Mouse (Mus musculus) forebrain, embryonic 11.5 days (tissue): ENCODE measurements around the gene Lgals3. TPM values are rescaled to one million over a fixed set of nuclear protein-coding genes. Genes with fewer than 3 reads are reported as not detected.

Experiments
- ATAC-seq: fragments of 200-750 bp; cut with Nextera tagmentation; replicated peaks from 2 replicates; pipeline ENCODE4 v1.8.0; 2017; ENCODE audit warnings: moderate TSS enrichment; ENCODE audit not compliant: low FRiP score
- DNase-seq: peaks from one replicate; pipeline ENCODE4 v3.0.0-alpha.2; 2017; ENCODE audit warnings: low spot score
- H3K27ac ChIP-seq: fragments of 300-500 bp; sonication (generic); 2 replicates; pipeline ENCODE4 v1.5.1; 2014; ENCODE audit warnings: low read depth, low read length
- H3K27me3 ChIP-seq: fragments of 300-500 bp; sonication (generic); 2 replicates; pipeline ENCODE4 v1.6.1; 2014; ENCODE audit warnings: mild to moderate bottlenecking, low read length, mixed read lengths; ENCODE audit not compliant: control insufficient read depth, insufficient read depth
- H3K36me3 ChIP-seq: fragments of 300-500 bp; sonication (generic); 2 replicates; pipeline ENCODE4 v1.6.1; 2014; ENCODE audit warnings: mild to moderate bottlenecking, low read length, moderate library complexity, mixed read lengths; ENCODE audit not compliant: control insufficient read depth, insufficient read depth
- H3K4me1 ChIP-seq: fragments of 300-500 bp; sonication (generic); replicated peaks from 2 replicates; pipeline ENCODE4 v1.6.1; 2014; ENCODE audit warnings: low read length, mixed read lengths; ENCODE audit not compliant: control insufficient read depth, insufficient read depth
- H3K4me2 ChIP-seq: fragments of 300-500 bp; sonication (generic); 2 replicates; pipeline ENCODE4 v1.6.1; 2014; ENCODE audit warnings: low read depth, mild to moderate bottlenecking, low read length, moderate library complexity, mixed read lengths; ENCODE audit not compliant: severe bottlenecking
- H3K4me3 ChIP-seq: fragments of 300-500 bp; sonication (generic); 2 replicates; pipeline ENCODE4 v1.5.1; 2014; ENCODE audit warnings: low read depth, low read length
- H3K9ac ChIP-seq: fragments of 300-500 bp; sonication (generic); 2 replicates; pipeline ENCODE4 v1.6.1; 2014; ENCODE audit warnings: low read length
- H3K9me3 ChIP-seq: fragments of 300-500 bp; sonication (generic); 2 replicates; pipeline ENCODE4 v1.6.1; 2016; ENCODE audit warnings: low read length, mixed read lengths; ENCODE audit not compliant: control insufficient read depth
- WGBS: fragments of 180-500 bp; shearing (Covaris S2); extraction: QIAGEN DNeasy Blood & Tissue Kit; methylation state at CpG from one replicate; pipeline ENCODE4 v1.1.7; 2014; 5-methylcytosine and 5-hydroxymethylcytosine counted together
- polyA plus RNA-seq: library from polyadenylated mRNA; unstranded; fragments of >200 nt; fragmentation: Nextera tagmentation; extraction: Ambion mirVana; gene quantifications from 2 replicates; pipeline ENCODE4 v1.2.1, GENCODE M21; 2014

The Lgals3 gene
- polyA plus RNA-seq, 1 experiment from 2014 or later, result 0.24 TPM

GRCm38 (mm10) chr14:47340231-47340925 lies 27.2 kb upstream of the Lgals3 start:
- H3K4me1 ChIP-seq, result no peaks in the 10 kb centered on the region
- no peak for ATAC-seq
- no peak for DNase-seq
- no peaks in the 10 kb centered on the region for H3K9me3 ChIP-seq
- no peaks in the 10 kb centered on the region for H3K27me3 ChIP-seq
- no peaks in the 10 kb centered on the region for H3K36me3 ChIP-seq
- H3K4me2 ChIP-seq, result no peak overlapping the region
- H3K27ac ChIP-seq, result no peak overlapping the region
- WGBS, result 88% methylated on average over 10 of the region's 10 CpGs
- H3K4me3 ChIP-seq, result no peak overlapping the region
- H3K9ac ChIP-seq, result no peak overlapping the region

DNA sequence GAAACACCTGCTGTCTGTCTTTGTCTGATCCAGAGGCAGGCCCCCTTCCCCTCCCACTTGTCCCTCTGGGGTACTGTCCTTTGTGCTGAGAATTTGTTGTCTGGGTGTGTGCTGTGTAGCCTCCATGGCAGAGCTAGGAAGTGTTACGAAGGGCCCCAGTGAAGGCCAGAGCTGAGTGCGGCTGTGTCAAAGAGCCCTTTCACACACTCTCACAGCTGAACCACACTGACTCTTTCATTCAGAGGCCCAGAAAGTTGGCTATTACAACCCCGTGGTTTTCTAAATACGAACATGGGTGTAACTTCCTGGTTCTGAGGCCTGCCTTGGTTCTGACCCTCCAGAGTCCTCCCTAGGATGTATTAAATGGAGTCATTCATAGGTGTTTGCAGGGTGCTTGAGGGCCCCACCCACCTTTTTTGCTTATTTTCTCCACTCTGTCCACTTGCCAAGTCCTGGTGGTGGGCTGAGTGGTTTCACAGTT lies 25.7 kb upstream of the Lgals3 start:
- ATAC-seq (no peak), DNase-seq (no peak)
- Histone ChIP-seq H3K4me1 (no peaks in the 10 kb centered on the region), H3K27me3 (no peaks in the 10 kb centered on the region), H3K4me3 (no peak overlapping the region), H3K4me2 (no peak overlapping the region), H3K9ac (no peak overlapping the region), H3K27ac (no peak overlapping the region), H3K9me3 (no peaks in the 10 kb centered on the region), H3K36me3 (no peaks in the 10 kb centered on the region)
- WGBS, result 58% methylated on average over 4 of the region's 4 CpGs

- H3K9ac ChIP-seq, result no peak overlapping the region
- no peaks in the 10 kb centered on the region for H3K36me3 ChIP-seq
- 95% methylated on average over 1 of the region's 1 CpGs for WGBS
- no peak overlapping the region for H3K4me3 ChIP-seq
- H3K9me3 ChIP-seq, result no peaks in the 10 kb centered on the region
- H3K4me2 ChIP-seq, result no peak overlapping the region
- no peak overlapping the region for H3K27ac ChIP-seq
- ATAC-seq (no peak), DNase-seq (no peak)
- no peaks in the 10 kb centered on the region for H3K4me1 ChIP-seq
- H3K27me3 ChIP-seq, result no peaks in the 10 kb centered on the region
Observed at GRCm38 (mm10) chr14:47346715-47347114, 20.8 kb upstream of the Lgals3 start.

GRCm38 (mm10) chr14:47350974-47351373 lies 16.6 kb upstream of the Lgals3 start:
- Histone ChIP-seq H3K4me2 (no peak overlapping the region), H3K27me3 (no peaks in the 10 kb centered on the region), H3K9me3 (no peaks in the 10 kb centered on the region), H3K4me3 (no peak overlapping the region), H3K9ac (no peak overlapping the region), H3K36me3 (no peaks in the 10 kb centered on the region), H3K4me1 (no peaks in the 10 kb centered on the region), H3K27ac (no peak overlapping the region)
- DNase-seq (no peak), ATAC-seq (no peak)
- WGBS, result 91% methylated on average over 2 of the region's 2 CpGs

DNA sequence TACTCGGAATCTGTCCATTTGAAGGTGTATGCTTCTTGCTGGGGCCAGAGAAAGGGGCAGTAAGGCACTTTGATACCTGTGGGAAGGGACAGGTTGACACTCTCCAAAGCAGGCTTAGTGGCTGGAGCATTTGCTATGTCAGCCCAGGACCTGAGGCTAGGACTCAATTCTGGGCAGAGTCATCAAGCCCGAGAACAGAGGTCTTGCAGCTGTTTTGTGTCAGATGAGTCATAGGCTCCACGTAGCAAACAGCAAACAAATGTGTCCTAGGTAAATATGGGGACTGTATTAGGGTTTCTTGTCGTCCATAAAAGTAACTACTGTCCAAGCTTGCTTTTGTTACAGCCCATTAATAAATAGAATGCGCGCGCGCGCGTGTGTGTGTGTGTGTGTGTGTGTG lies 15.3 kb upstream of the Lgals3 start:
- H3K36me3 ChIP-seq, result no peaks in the 10 kb centered on the region
- H3K27ac ChIP-seq, result no peak overlapping the region
- H3K4me2 ChIP-seq, result no peak overlapping the region
- ATAC-seq (no peak), DNase-seq (no peak)
- no peaks in the 10 kb centered on the region for H3K9me3 ChIP-seq
- WGBS, result 92% methylated on average over 10 of the region's 10 CpGs
- H3K4me3 ChIP-seq, result no peak overlapping the region
- H3K27me3 ChIP-seq, result no peaks in the 10 kb centered on the region
- H3K4me1 ChIP-seq, result no peaks in the 10 kb centered on the region
- no peak overlapping the region for H3K9ac ChIP-seq

DNA sequence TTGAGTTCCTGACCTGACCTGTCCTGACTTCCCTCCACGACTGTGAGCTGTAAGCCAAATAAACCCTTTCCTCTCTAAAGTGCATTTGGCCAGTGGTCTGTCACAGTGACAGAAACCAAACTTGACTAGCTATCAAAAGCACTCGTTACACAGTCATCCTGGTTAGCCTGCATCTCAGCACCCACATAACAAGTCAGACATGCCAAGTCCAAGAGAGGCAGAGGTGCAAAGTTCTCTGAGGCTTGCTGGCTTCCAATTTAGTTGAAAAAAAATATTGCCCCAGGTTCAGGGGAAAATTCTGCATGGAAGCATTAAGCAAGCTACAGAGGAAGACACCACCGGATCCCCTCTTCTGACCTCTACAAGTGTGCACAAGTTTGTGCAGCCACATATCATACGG lies 14.3 kb upstream of the Lgals3 start:
- no peak overlapping the region for H3K9ac ChIP-seq
- DNase-seq, result no peak
- no peaks in the 10 kb centered on the region for H3K36me3 ChIP-seq
- no peak for ATAC-seq
- no peak overlapping the region for H3K27ac ChIP-seq
- no peak overlapping the region for H3K4me2 ChIP-seq
- no peaks in the 10 kb centered on the region for H3K27me3 ChIP-seq
- WGBS, result 92% methylated on average over 4 of the region's 4 CpGs
- no peaks in the 10 kb centered on the region for H3K9me3 ChIP-seq
- H3K4me1 ChIP-seq, result no peaks in the 10 kb centered on the region
- H3K4me3 ChIP-seq, result no peak overlapping the region

- WGBS, result 72% methylated on average over 8 of the region's 8 CpGs
- ATAC-seq, result no peak
- no peak overlapping the region for H3K27ac ChIP-seq
- H3K36me3 ChIP-seq, result no peaks in the 10 kb centered on the region
- H3K9me3 ChIP-seq, result no peaks in the 10 kb centered on the region
- no peak for DNase-seq
- H3K27me3 ChIP-seq, result no peaks in the 10 kb centered on the region
- H3K4me3 ChIP-seq, result no peak overlapping the region
- no peaks in the 10 kb centered on the region for H3K4me1 ChIP-seq
- no peak overlapping the region for H3K4me2 ChIP-seq
- H3K9ac ChIP-seq, result no peak overlapping the region
Observed at GRCm38 (mm10) chr14:47354111-47354577, 13.4 kb upstream of the Lgals3 start.

- ATAC-seq, result no peak
Observed at GRCm38 (mm10) chr14:47354948-47355347, 12.6 kb upstream of the Lgals3 start.

DNA sequence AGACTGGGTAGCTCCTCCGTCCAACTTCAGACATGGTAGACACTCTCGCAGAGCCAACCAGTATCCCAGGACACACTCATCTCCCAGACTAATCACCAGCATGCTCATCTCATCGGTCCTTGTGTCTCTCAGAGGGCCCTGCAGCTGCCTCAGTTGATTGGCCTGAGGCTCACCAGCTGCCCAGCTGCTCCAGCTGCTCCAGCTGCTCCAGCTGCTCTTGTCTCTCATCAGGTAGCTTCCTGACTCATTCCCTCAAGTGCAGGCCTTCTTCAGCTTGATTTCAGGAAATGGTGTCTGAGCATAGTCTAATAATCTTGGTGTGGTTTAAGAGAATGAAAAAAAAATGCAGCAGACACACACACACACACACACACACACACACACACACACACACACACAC lies 10.9 kb upstream of the Lgals3 start:
- Histone ChIP-seq H3K9ac (no peak overlapping the region), H3K4me1 (no peaks in the 10 kb centered on the region), H3K9me3 (no peaks in the 10 kb centered on the region), H3K27ac (no peak overlapping the region), H3K27me3 (no peaks in the 10 kb centered on the region), H3K4me3 (no peak overlapping the region), H3K4me2 (no peak overlapping the region), H3K36me3 (no peaks in the 10 kb centered on the region)
- ATAC-seq, result no peak
- 87% methylated on average over 3 of the region's 3 CpGs for WGBS
- DNase-seq, result no peak

More at GRCm38 (mm10) chr14:47354948-47355347, 12.6 kb upstream of the Lgals3 start:
- Histone ChIP-seq H3K27me3 (no peaks in the 10 kb centered on the region), H3K36me3 (no peaks in the 10 kb centered on the region), H3K9ac (no peak overlapping the region), H3K4me1 (no peaks in the 10 kb centered on the region), H3K4me2 (no peak overlapping the region), H3K27ac (no peak overlapping the region), H3K9me3 (no peaks in the 10 kb centered on the region), H3K4me3 (no peak overlapping the region)
- WGBS, result 82% methylated on average over 5 of the region's 5 CpGs
- DNase-seq, result no peak
